Mouse (Mus musculus) hindbrain, postnatal 0 days (tissue): ENCODE measurements around the gene Mob1a. TPM values are rescaled to one million over a fixed set of nuclear protein-coding genes. Genes with fewer than 3 reads are reported as not detected.

Experiments used
- ATAC-seq: fragments of 200-750 bp; cut with Nextera tagmentation; 2 replicates; pipeline ENCODE4 v1.8.0; 2017; ENCODE audit warnings: mild to moderate bottlenecking, moderate TSS enrichment, moderate library complexity
- DNase-seq: peaks from one replicate; pipeline ENCODE4 v3.0.0-alpha.2; 2015; ENCODE audit warnings: low spot score
- H3K27ac ChIP-seq: fragments of 300-500 bp; sonication (generic); 2 replicates; pipeline ENCODE4 v1.5.1; 2014; ENCODE audit warnings: mild to moderate bottlenecking
- H3K27me3 ChIP-seq: fragments of 300-500 bp; sonication (generic); 2 replicates; pipeline ENCODE4 v1.6.1; 2014; ENCODE audit warnings: low read length, mixed read lengths; ENCODE audit not compliant: insufficient read depth
- H3K36me3 ChIP-seq: fragments of 300-500 bp; sonication (generic); 2 replicates; pipeline ENCODE4 v1.6.1; 2014; ENCODE audit warnings: low read length, mixed read lengths; ENCODE audit not compliant: insufficient read depth
- H3K4me1 ChIP-seq: fragments of 300-500 bp; sonication (generic); 2 replicates; pipeline ENCODE4 v1.6.1; 2014; ENCODE audit warnings: antibody characterized with exemption, low read length, mixed read lengths; ENCODE audit not compliant: insufficient read depth
- H3K4me2 ChIP-seq: fragments of 300-500 bp; sonication (generic); 2 replicates; pipeline ENCODE4 v1.6.1; 2014; ENCODE audit warnings: low read depth, mild to moderate bottlenecking, low read length, moderate library complexity, mixed read lengths
- H3K4me3 ChIP-seq: fragments of 300-500 bp; sonication (generic); 2 replicates; pipeline ENCODE4 v1.5.1; 2014; ENCODE audit warnings: low read length
- H3K9ac ChIP-seq: fragments of 300-500 bp; sonication (generic); replicated peaks from 2 replicates; pipeline ENCODE4 v1.6.1; 2014; ENCODE audit warnings: mild to moderate bottlenecking, low read length, moderate library complexity, mixed read lengths
- H3K9me3 ChIP-seq: fragments of 300-500 bp; sonication (generic); 2 replicates; pipeline ENCODE4 v1.6.1; 2016; ENCODE audit warnings: low read length, mixed read lengths
- CTCF ChIP-seq: IDR thresholded peaks from 2 replicates; pipeline ENCODE4 v1.5.1; 2016; ENCODE audit warnings: antibody characterized with exemption, control low read depth, low read depth
- WGBS: fragments of 180-500 bp; shearing (Covaris S2); extraction: QIAGEN DNeasy Blood & Tissue Kit; methylation state at CpG from one replicate; pipeline ENCODE4 v1.1.7; 2014; 5-methylcytosine and 5-hydroxymethylcytosine counted together
- polyA plus RNA-seq: library from polyadenylated mRNA; unstranded; fragments of >200 nt; fragmentation: Nextera tagmentation; extraction: Ambion mirVana; gene quantifications from 2 replicates; pipeline ENCODE4 v1.2.1, GENCODE M21; 2015
- total RNA-seq: library from RNA; depleted of rRNA; stranded (reverse); fragments of >200 nt; gene quantifications from 2 replicates; pipeline ENCODE4 v1.2.3, GENCODE M21; 2014

Mob1a gene
- total and polyA plus RNA-seq, 2 experiments from 2014 or later = 11.3 to 32.8 TPM

DNA sequence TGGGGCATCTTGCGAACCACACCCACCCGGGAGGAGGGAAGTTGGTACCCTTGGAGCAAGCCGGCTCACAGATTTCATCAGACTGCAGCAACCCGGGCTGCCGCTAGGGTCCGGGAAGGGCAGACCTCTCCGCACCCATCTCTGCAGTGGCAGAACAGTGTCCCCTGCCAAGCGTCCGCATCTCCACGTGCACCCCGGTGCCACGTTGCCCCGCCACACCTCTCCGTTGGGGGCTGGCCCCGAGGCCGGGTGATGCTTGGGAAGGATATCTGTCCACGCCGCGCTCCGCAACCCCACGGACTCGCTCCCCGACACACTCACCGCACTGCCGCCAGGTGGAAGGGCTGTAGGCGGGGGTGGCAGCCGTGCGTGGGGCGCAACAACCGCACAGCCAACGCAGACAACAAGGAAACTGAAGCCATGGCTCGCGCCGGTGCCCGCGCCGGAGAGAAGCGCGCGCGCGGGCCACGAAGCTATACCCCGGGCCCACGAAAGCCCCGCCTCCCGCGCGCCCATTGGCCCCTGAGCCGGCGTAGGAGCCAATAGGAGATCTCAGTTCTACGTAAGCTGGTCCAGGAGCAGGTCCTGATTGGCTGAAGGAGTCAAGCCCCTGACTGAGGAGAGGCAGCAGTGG is 8.6 kb upstream of the Mob1a start:
- Histone ChIP-seq H3K36me3 (no peaks in the 10 kb centered on the region), H3K9me3 (no peaks in the 10 kb centered on the region), H3K4me1 (peaks cover 3% of the 10 kb centered on the region; the same call in 1 of the 2 replicates), H3K27ac (peak overlapping the region; percentile 80), H3K4me2 (peak overlapping the region; percentile 82), H3K9ac (peak overlapping the region; percentile 78), H3K4me3 (peak overlapping the region; percentile 89), H3K27me3 (no peaks in the 10 kb centered on the region)
- DNase-seq = peak; percentile 97
- WGBS = 0% methylated on average over 39 of the region's 52 CpGs
- peak; percentile 87 for TF ChIP-seq CTCF
- ATAC-seq = peak; percentile 99

DNA sequence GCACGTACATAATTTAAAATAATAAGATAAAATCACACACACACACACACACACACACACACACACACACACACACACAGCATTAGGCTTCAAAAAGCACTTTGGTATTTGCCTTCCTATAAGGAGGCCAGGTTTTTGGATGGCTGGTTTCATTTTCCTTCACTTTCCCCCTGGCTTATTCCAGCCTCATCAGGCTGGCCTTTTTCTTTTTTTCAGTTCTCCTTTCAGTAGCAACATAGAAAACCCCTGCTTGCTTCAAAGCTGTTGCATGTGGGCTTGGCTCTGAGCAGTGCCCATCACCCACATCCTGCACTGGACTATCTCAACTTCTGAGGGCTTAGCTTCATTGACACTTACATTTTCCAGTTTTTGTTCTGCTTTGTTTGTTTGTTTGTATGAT is 3.9 kb upstream of the Mob1a start:
- no peak overlapping the region for H3K27ac ChIP-seq
- H3K36me3 ChIP-seq = no peaks in the 10 kb centered on the region
- H3K27me3 ChIP-seq = no peaks in the 10 kb centered on the region
- DNase-seq (no peak), ATAC-seq (no peak)
- no peak overlapping the region for H3K9ac ChIP-seq
- H3K9me3 ChIP-seq = no peaks in the 10 kb centered on the region
- 0 out of 2 replicates have a peak, but pooled peaks cover 2% of the 10 kb centered on the region for H3K4me1 ChIP-seq
- H3K4me3 ChIP-seq = no peak overlapping the region
- 67% methylated on average over 1 of the region's 1 CpGs for WGBS
- TF ChIP-seq CTCF = no peak
- H3K4me2 ChIP-seq = no peak overlapping the region

DNA sequence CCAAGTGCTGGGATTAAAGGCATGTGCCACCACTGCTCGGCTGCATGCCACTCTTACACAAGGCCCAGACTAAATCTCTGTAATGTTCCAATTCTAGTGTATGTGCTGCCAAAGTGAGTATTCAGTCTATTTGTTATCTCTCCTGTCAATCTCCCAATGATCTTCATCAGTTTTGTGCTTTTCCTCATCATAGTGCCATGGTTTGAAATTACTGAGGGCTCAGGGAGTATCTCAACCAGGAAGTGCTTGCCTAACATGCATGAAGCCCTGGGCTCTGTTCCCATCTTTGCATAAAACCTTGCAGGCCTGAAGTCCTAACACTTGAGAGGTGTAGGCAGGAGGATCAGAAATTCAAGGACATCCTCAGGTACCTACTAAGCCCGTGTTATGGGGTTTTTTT is 3.0 kb upstream of the Mob1a start:
- no peaks in the 10 kb centered on the region for H3K9me3 ChIP-seq
- TF ChIP-seq CTCF = no peak
- 0 out of 2 replicates have a peak, but pooled peaks cover 4% of the 10 kb centered on the region for H3K4me1 ChIP-seq
- no peak overlapping the region for H3K4me2 ChIP-seq
- ATAC-seq = no peak
- 54% methylated on average over 2 of the region's 2 CpGs for WGBS
- no peak overlapping the region for H3K9ac ChIP-seq
- H3K27me3 ChIP-seq = no peaks in the 10 kb centered on the region
- no peak for DNase-seq
- H3K36me3 ChIP-seq = no peaks in the 10 kb centered on the region
- H3K27ac ChIP-seq = no peak overlapping the region
- no peak overlapping the region for H3K4me3 ChIP-seq

DNA sequence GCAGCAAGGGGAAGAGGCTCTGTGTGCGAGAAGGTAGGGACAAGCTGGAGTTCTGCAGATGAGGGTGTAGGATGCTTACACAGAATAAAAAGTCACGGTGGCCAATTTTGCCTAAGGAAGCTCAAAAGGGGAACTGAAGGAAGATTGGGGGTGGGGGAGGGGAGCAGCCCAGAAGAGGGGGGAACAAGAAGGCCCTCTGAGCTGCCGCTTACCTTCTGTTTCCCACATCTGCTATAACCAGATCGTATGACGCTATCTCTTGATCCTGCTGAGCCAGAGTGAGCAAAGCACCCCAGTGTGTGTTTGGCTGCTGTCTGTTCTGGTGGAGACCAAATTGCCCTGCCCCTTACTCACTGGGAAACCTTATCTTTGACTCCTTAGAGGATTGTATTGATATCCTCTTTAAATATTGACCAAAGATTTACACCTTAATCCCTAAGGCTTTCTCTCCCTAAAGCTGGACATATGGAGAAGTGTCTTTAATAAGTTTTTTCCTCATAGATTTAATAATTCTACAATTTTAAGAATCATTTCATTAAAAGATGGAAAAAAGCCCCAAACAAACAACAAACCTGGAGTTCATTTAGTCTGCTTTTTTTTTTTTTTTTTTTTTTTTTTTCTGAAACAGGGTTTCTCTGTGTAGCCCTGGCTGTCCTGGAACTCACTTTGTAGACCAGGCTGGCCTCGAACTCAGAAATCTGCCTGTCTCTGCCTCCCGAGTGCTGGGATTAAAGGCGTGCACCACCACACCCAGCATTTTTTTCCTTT is 2.0 kb upstream of the Mob1a start:
- Histone ChIP-seq H3K9me3 (no peaks in the 10 kb centered on the region), H3K27ac (no peak overlapping the region), H3K36me3 (no peaks in the 10 kb centered on the region), H3K4me2 (no peak overlapping the region), H3K27me3 (no peaks in the 10 kb centered on the region), H3K4me1 (0 out of 2 replicates have a peak, but pooled peaks cover 4% of the 10 kb centered on the region), H3K9ac (no peak overlapping the region), H3K4me3 (no peak overlapping the region)
- ATAC-seq = no peak
- TF ChIP-seq CTCF = no peak
- WGBS = 70% methylated on average over 8 of the region's 8 CpGs
- no peak for DNase-seq

DNA sequence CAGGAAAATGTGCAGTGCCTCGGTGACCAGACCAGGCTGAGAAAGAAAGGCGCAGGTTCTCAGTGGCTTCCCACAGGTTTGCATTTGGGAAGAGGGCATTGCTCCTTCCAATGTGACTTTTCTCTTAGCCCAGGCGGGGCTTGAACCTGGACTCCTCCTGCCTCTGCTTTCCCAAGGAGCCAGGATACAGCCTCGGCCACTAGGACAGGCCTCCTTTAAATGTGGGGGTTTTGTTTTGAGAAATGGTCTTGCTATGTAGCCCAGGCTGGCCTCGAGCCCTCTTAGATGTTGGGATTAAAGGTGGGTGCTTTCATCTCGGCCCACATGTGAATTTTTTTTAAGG is 549 bp downstream of the Mob1a start:
- 11% methylated on average over 6 of the region's 6 CpGs for WGBS
- ATAC-seq = peak; percentile 33; the same call in 1 of the 2 replicates
- Histone ChIP-seq H3K36me3 (peaks cover 11% of the 10 kb centered on the region; the same call in 1 of the 2 replicates), H3K4me1 (0 out of 2 replicates have a peak, but pooled peaks cover 4% of the 10 kb centered on the region), H3K4me2 (peak overlapping the region; percentile 72), H3K9me3 (no peaks in the 10 kb centered on the region), H3K27ac (peak overlapping the region; percentile 90), H3K27me3 (no peaks in the 10 kb centered on the region), H3K9ac (peak overlapping the region; percentile 93), H3K4me3 (peak overlapping the region; percentile 91)
- DNase-seq = no peak
- no peak for TF ChIP-seq CTCF

DNA sequence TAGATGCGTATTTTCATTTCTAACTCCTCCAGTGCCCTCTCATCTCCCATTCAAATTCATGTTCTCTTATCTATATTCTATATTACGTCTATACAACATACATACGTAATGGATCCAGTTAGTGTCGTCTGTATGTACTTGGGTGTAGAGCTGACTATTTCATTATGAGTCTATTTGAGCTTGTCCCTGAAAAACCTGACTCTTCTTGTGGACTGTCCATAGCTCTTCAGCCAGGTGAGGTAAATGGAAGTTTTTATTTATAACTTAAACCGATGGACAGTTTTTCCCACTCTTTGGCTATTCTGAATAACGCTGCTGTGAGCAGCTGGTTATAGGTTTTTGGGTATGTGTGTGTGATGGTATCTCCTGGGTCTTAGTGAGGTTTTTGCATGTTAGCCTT is 945 bp downstream of the Mob1a start:
- Histone ChIP-seq H3K27ac (no peak overlapping the region), H3K36me3 (peaks cover 15% of the 10 kb centered on the region; the same call in 1 of the 2 replicates), H3K4me1 (0 out of 2 replicates have a peak, but pooled peaks cover 4% of the 10 kb centered on the region), H3K9me3 (no peaks in the 10 kb centered on the region), H3K9ac (peak overlapping the region; percentile 93), H3K4me3 (peak overlapping the region; percentile 91), H3K27me3 (no peaks in the 10 kb centered on the region), H3K4me2 (peak overlapping the region; percentile 72)
- 58% methylated on average over 6 of the region's 6 CpGs for WGBS
- TF ChIP-seq CTCF = no peak
- ATAC-seq (no peak), DNase-seq (no peak)
